In genomic region chr7:121677105-121677753, GRCm38 (mm10) we compare ENCODE assay signal across 10 mouse cellular contexts. TPM values are rescaled to one million over a fixed set of nuclear protein-coding genes. Genes with fewer than 3 reads are reported as not detected.
DNase-seq lines count a peak whose midpoint lies in the region; ATAC-seq lines count a peak whose summit lies in the region.
"Had no signal": no experiment of that assay in that cellular context is flagged by ENCODE, and none has a peak within 500 bp of the region (broad histone marks: within the 10 kb centered on the region; RNA-seq: fewer than 3 reads in every experiment).

No protein-coding gene starts in this region.

- H3K4me2 ChIP-seq in embryonic facial prominence, embryonic 12.5 days (replicated peaks) = no peak overlapping the region
- H3K4me2 ChIP-seq in limb, embryonic 12.5 days = no peak overlapping the region

- no peaks in the 10 kb centered on the region for H3K36me3 ChIP-seq in embryonic facial prominence, embryonic 12.5 days
- peaks cover 41% of the 10 kb centered on the region for H3K36me3 ChIP-seq in embryonic facial prominence, embryonic 10.5 days (replicated peaks)
- H3K36me3 ChIP-seq in limb, embryonic 12.5 days = peaks cover 18% of the 10 kb centered on the region; the same call in 1 of the 2 replicates
- H3K36me3 ChIP-seq in limb, embryonic 10.5 days = peaks cover 35% of the 10 kb centered on the region

- DNase-seq in embryonic facial prominence, embryonic 10.5 days (ENCODE audit: low spot score) = no peak
- no peak for DNase-seq in limb, embryonic 10.5 days (ENCODE audit: low spot score)
- DNase-seq in brain, embryonic 18.5 days (ENCODE audit: low read depth, low spot score) = peak; percentile 6
- peak; percentile 28 for DNase-seq in kidney, postnatal 10 days
- DNase-seq in urinary bladder, adult 2 months (ENCODE audit: low spot score) = no peak
- no peak for DNase-seq in embryo, embryonic 10 days (ENCODE audit: low spot score)

- no peak for ATAC-seq in embryonic facial prominence, embryonic 12.5 days (ENCODE audit: insufficient number of reproducible peaks, insufficient read depth, low FRiP score, low TSS enrichment)
- 0 out of 2 replicates have a peak, but pooled peaks have one; percentile 84 for ATAC-seq in limb, embryonic 12.5 days (ENCODE audit: insufficient number of reproducible peaks, insufficient read depth, low FRiP score, low TSS enrichment, low read depth)

- H3K27ac ChIP-seq in embryonic facial prominence, embryonic 12.5 days = peak overlapping the region; percentile 46; the same call in 1 of the 2 replicates
- no peak overlapping the region for H3K27ac ChIP-seq in embryonic facial prominence, embryonic 10.5 days (replicated peaks)
- H3K27ac ChIP-seq in limb, embryonic 12.5 days = no peak overlapping the region
- H3K27ac ChIP-seq in limb, embryonic 10.5 days = no peak overlapping the region
- H3K27ac ChIP-seq: heart, embryonic 10.5 days had no signal

- whole genome bisulfite sequencing in embryonic facial prominence, embryonic 12.5 days = 53% methylated on average over 4 of the region's 4 CpGs
- 83% methylated on average over 4 of the region's 4 CpGs for WGBS in embryonic facial prominence, embryonic 10.5 days
- 49% methylated on average over 4 of the region's 4 CpGs for WGBS in limb, embryonic 12.5 days
- WGBS in limb, embryonic 10.5 days = 89% methylated on average over 4 of the region's 4 CpGs

- no peak overlapping the region for H3K9ac ChIP-seq in embryonic facial prominence, embryonic 12.5 days
- no peak overlapping the region for H3K9ac ChIP-seq in limb, embryonic 12.5 days (replicated peaks)

- no peak overlapping the region for H3K4me3 ChIP-seq in embryonic facial prominence, embryonic 12.5 days
- H3K4me3 ChIP-seq in embryonic facial prominence, embryonic 10.5 days = no peak overlapping the region
- H3K4me3 ChIP-seq in limb, embryonic 12.5 days (replicated peaks) = no peak overlapping the region
- no peak overlapping the region for H3K4me3 ChIP-seq in limb, embryonic 10.5 days
- H3K4me3 ChIP-seq: heart, embryonic 10.5 days had no signal

- no peaks in the 10 kb centered on the region for H3K9me3 ChIP-seq in embryonic facial prominence, embryonic 12.5 days
- no peaks in the 10 kb centered on the region for H3K9me3 ChIP-seq in embryonic facial prominence, embryonic 10.5 days
- H3K9me3 ChIP-seq in limb, embryonic 12.5 days = no peaks in the 10 kb centered on the region
- no peaks in the 10 kb centered on the region for H3K9me3 ChIP-seq in limb, embryonic 10.5 days (replicated peaks)
- H3K9me3 ChIP-seq: heart, embryonic 10.5 days had no signal

- H3K27me3 ChIP-seq in embryonic facial prominence, embryonic 12.5 days = no peaks in the 10 kb centered on the region
- no peaks in the 10 kb centered on the region for H3K27me3 ChIP-seq in embryonic facial prominence, embryonic 10.5 days (replicated peaks; ENCODE audit: low read depth, poor library complexity, severe bottlenecking)
- no peaks in the 10 kb centered on the region for H3K27me3 ChIP-seq in limb, embryonic 12.5 days
- H3K27me3 ChIP-seq in limb, embryonic 10.5 days (ENCODE audit: low read depth, poor library complexity, severe bottlenecking) = no peaks in the 10 kb centered on the region

- H3K4me1 ChIP-seq in embryonic facial prominence, embryonic 12.5 days = no peaks in the 10 kb centered on the region
- no peaks in the 10 kb centered on the region for H3K4me1 ChIP-seq in embryonic facial prominence, embryonic 10.5 days
- peaks cover 13% of the 10 kb centered on the region for H3K4me1 ChIP-seq in limb, embryonic 12.5 days (replicated peaks)
- H3K4me1 ChIP-seq in limb, embryonic 10.5 days = no peaks in the 10 kb centered on the region
- H3K4me1 ChIP-seq: heart, embryonic 10.5 days had no signal

RNA-seq across cellular contexts. Expression of gene Usp31, which starts 29.8 kb away (rescaled TPM):
- polyA plus RNA-seq in embryonic facial prominence, embryonic 12.5 days (2016; fragmentation: Nextera tagmentation; extraction: Ambion mirVana) = 2.3 and 2.9 TPM in 2 replicates
- polyA plus RNA-seq in embryonic facial prominence, embryonic 10.5 days (2016; fragmentation: Nextera tagmentation; extraction: Ambion mirVana) = 2.7 and 2.8 TPM in 2 replicates
- 2.0 TPM in 2 replicates for polyA plus RNA-seq in limb, embryonic 12.5 days (2016; fragmentation: Nextera tagmentation; extraction: Ambion mirVana)
- polyA plus RNA-seq in limb, embryonic 10.5 days (2016; fragmentation: Nextera tagmentation; extraction: Ambion mirVana) = 1.6 and 2.3 TPM in 2 replicates
- polyA plus RNA-seq in urinary bladder, adult 2 months (2012; rRNA removed) = 6.5 and 6.8 TPM in 2 replicates

RNA-seq across cellular contexts. Expression of gene Scnn1g, which starts 57.0 kb away (rescaled TPM):
- 0.24 and 0.47 TPM in 2 replicates for polyA plus RNA-seq in embryonic facial prominence, embryonic 12.5 days (2016; fragmentation: Nextera tagmentation; extraction: Ambion mirVana)
- 0.27 and 0.97 TPM in 2 replicates for polyA plus RNA-seq in embryonic facial prominence, embryonic 10.5 days (2016; fragmentation: Nextera tagmentation; extraction: Ambion mirVana)
- polyA plus RNA-seq in limb, embryonic 12.5 days (2016; fragmentation: Nextera tagmentation; extraction: Ambion mirVana) = 0.06 and 0.15 TPM in 2 replicates
- polyA plus RNA-seq in limb, embryonic 10.5 days (2016; fragmentation: Nextera tagmentation; extraction: Ambion mirVana) = 0.06 TPM in 1 of 2 replicates, not detected in the other
- 33.9 and 35.3 TPM in 2 replicates for polyA plus RNA-seq in urinary bladder, adult 2 months (2012; rRNA removed)
- polyA plus RNA-seq: intestine, embryonic 14.5 days had no signal

Comparison
In these comparisons a context has a peak if more than half of its experiments do, and no peak if none do; other contexts are left out.
1. DNase-seq: peak in brain, embryonic 18.5 days (single experiment) and kidney, postnatal 10 days (single experiment); none in embryonic facial prominence, embryonic 10.5 days (single experiment), limb, embryonic 10.5 days (single experiment), urinary bladder, adult 2 months (single experiment) and embryo, embryonic 10 days (single experiment).
2. RNA of gene Scnn1g, which starts 57.0 kb away (polyA plus RNA-seq): 33.9 to 35.3 TPM in urinary bladder, adult 2 months; 0.24 to 0.47 TPM in embryonic facial prominence, embryonic 12.5 days, 0.27 to 0.97 TPM in embryonic facial prominence, embryonic 10.5 days, 0.06 to 0.15 TPM in limb, embryonic 12.5 days and 0.06 TPM in limb, embryonic 10.5 days; every median in the first group is over 10 times any median in the second.